15 mouse cellular contexts compared by ENCODE assay signal in genomic region chr6:68977959-68978358, GRCm38 (mm10).
"Had no signal": no experiment of that assay in that cellular context is flagged by ENCODE, and none has a peak within 500 bp of the region (broad histone marks: within the 10 kb centered on the region; RNA-seq: fewer than 3 reads in every experiment).

No protein-coding gene starts in this region.

- ATAC-seq: liver, embryonic 12.5 days; midbrain, embryonic 16.5 days had no signal

- H3K9ac ChIP-seq: liver, embryonic 12.5 days; liver, embryonic 14.5 days; lung, embryonic 14.5 days; midbrain, embryonic 12.5 days; neural tube, embryonic 12.5 days had no signal

- H3K4me1 ChIP-seq: liver, embryonic 12.5 days; midbrain, embryonic 10.5 days; midbrain, embryonic 12.5 days; neural tube, embryonic 12.5 days had no signal

- DNase-seq: lung, adult 18-20 months; lung, embryonic 14.5 days; lung, postnatal 14 days; lung, postnatal 4 days; midbrain, embryonic 14.5 days; right cerebral cortex, postnatal 14 days; thymus, adult 18-20 months; thymus, postnatal 14 days; thymus, postnatal 36 days had no signal

- H3K4me3 ChIP-seq: liver, embryonic 12.5 days; midbrain, embryonic 10.5 days; midbrain, embryonic 12.5 days; neural tube, embryonic 12.5 days had no signal

- H3K9me3 ChIP-seq: liver, embryonic 12.5 days; midbrain, embryonic 10.5 days; midbrain, embryonic 12.5 days had no signal

- H3K27ac ChIP-seq: liver, embryonic 12.5 days; liver, embryonic 14.5 days; midbrain, embryonic 10.5 days; midbrain, embryonic 12.5 days; neural tube, embryonic 12.5 days had no signal

- H3K36me3 ChIP-seq: liver, embryonic 12.5 days; midbrain, embryonic 10.5 days; midbrain, embryonic 12.5 days; neural tube, embryonic 12.5 days had no signal

- H3K27me3 ChIP-seq: liver, embryonic 12.5 days; midbrain, embryonic 12.5 days; neural tube, embryonic 12.5 days had no signal

- H3K4me2 ChIP-seq: liver, embryonic 12.5 days; lung, embryonic 14.5 days; midbrain, embryonic 12.5 days; neural tube, embryonic 12.5 days had no signal
